Mouse (Mus musculus): ENCODE measurements around the gene Ap1m1. TPM values are rescaled to one million over a fixed set of nuclear protein-coding genes. Genes with fewer than 3 reads are reported as not detected.

Gene Ap1m1
- polyA plus RNA-seq (2015; fragmentation: Nextera tagmentation; extraction: Ambion mirVana): 198 and 225 TPM in 2 replicates

DNA sequence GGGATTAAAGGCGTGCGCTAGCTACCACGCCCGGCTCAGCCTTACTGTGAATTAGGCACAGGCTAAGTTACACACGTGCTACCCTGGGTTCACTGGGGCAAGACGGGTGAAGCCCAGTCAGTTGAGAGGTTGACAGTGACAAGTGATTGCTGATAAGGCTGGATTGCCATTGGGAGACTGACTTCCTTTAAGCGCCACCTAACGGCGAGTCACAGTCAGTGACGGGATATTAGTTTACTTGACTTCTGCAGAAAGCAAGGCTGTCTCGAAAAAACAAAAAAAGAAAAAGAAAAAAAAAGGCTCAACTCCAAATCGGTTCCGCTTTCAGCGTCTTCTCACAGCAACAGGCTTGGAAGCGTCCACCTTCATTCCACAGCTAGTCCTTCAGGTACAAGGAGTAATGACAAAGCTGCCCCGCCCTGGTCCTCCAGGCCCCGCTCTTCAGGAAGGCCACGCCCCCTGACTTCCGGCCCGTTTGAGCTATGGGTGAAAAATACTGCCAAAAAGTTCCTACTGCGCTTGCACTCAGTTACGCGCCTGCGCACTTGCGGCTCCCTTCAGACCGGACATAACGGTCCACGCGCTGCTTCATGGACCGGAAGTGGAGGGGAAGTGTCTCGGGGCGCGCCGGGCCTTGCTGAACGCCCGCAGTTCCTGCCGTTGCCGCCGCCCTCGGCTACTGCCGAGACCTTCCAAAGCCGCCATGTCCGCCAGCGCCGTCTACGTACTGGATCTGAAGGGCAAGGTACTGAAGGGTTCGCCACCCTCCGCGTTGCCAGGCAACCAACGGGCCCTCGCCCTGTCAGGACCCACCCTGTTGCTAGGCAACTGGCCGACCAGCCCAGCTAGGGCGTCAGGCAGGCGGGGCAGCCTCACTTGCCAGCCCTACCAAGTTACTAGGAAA lies at the start of gene Ap1m1:
Gene Ap1m1, plus strand, starts transcription at position 520 of the 904 bp plus-strand sequence.

GRCm38 (mm10) chr8:72212751-72213150 lies 27.1 kb upstream of the Ap1m1 start, which contains the start of gene Cib3:
Cib3 (minus strand) TSS chr8:72212837.

GRCm38 (mm10) chr8:72213536-72213935 lies 26.3 kb upstream of the Ap1m1 start, which contains the start of gene Gm11034:
Gm11034 (minus strand) TSS chr8:72213636.

GRCm38 (mm10) chr8:72219541-72220363 lies 20.1 kb upstream of the Ap1m1 start, which contains the start of gene Fam32a:
Fam32a (plus strand) TSS chr8:72219730.

GRCm38 (mm10) chr8:72305210-72305905 lies 65.5 kb downstream of the Ap1m1 start, which contains the start of gene Gm10282:
Gm10282 (minus strand) TSS chr8:72305260.

Other genes with a start within 250 kb of the Ap1m1 start
- gene Cyp4f18, start 230.4 kb upstream of the Ap1m1 start, polyA plus RNA-seq (2015; fragmentation: Nextera tagmentation; extraction: Ambion mirVana): 1.3 and 1.6 TPM in 2 replicates
- gene Olfr372, start 198.8 kb upstream of the Ap1m1 start, polyA plus RNA-seq (2015; fragmentation: Nextera tagmentation; extraction: Ambion mirVana): not detected in 2 replicates
- gene Olfr373, start 156.8 kb upstream of the Ap1m1 start, polyA plus RNA-seq (2015; fragmentation: Nextera tagmentation; extraction: Ambion mirVana): not detected in 2 replicates
- gene Olfr374, start 133.0 kb upstream of the Ap1m1 start, polyA plus RNA-seq (2015; fragmentation: Nextera tagmentation; extraction: Ambion mirVana): not detected in 2 replicates
- 100 and 103 TPM in 2 replicates for gene Tpm4, start 105.0 kb upstream of the Ap1m1 start, polyA plus RNA-seq (2015; fragmentation: Nextera tagmentation; extraction: Ambion mirVana)
- gene Rab8a, start 78.8 kb upstream of the Ap1m1 start, polyA plus RNA-seq (2015; fragmentation: Nextera tagmentation; extraction: Ambion mirVana): 61.4 and 65.5 TPM in 2 replicates
- gene Hsh2d, start 50.4 kb upstream of the Ap1m1 start, polyA plus RNA-seq (2015; fragmentation: Nextera tagmentation; extraction: Ambion mirVana): not detected in 2 replicates
- not detected in 2 replicates for gene Cib3, start 27.2 kb upstream of the Ap1m1 start, polyA plus RNA-seq (2015; fragmentation: Nextera tagmentation; extraction: Ambion mirVana)
- not detected in 2 replicates for gene Gm11034, start 26.4 kb upstream of the Ap1m1 start, polyA plus RNA-seq (2015; fragmentation: Nextera tagmentation; extraction: Ambion mirVana)
- 62.6 and 65.6 TPM in 2 replicates for gene Fam32a, start 20.3 kb upstream of the Ap1m1 start, polyA plus RNA-seq (2015; fragmentation: Nextera tagmentation; extraction: Ambion mirVana)
- 6.4 and 8.0 TPM in 2 replicates for gene Gm10282, start 65.2 kb downstream of the Ap1m1 start, polyA plus RNA-seq (2015; fragmentation: Nextera tagmentation; extraction: Ambion mirVana)
- 12.0 and 15.9 TPM in 2 replicates for gene Klf2, start 79.0 kb downstream of the Ap1m1 start, polyA plus RNA-seq (2015; fragmentation: Nextera tagmentation; extraction: Ambion mirVana)
- gene Eps15l1, start 181.4 kb downstream of the Ap1m1 start, polyA plus RNA-seq (2015; fragmentation: Nextera tagmentation; extraction: Ambion mirVana): 38.6 and 43.9 TPM in 2 replicates
- 1.1 and 1.2 TPM in 2 replicates for gene Calr3, start 203.9 kb downstream of the Ap1m1 start, polyA plus RNA-seq (2015; fragmentation: Nextera tagmentation; extraction: Ambion mirVana)
- gene 1700030K09Rik, start 203.9 kb downstream of the Ap1m1 start, polyA plus RNA-seq (2015; fragmentation: Nextera tagmentation; extraction: Ambion mirVana): 11.4 and 12.8 TPM in 2 replicates
- gene Cherp, start 235.2 kb downstream of the Ap1m1 start, polyA plus RNA-seq (2015; fragmentation: Nextera tagmentation; extraction: Ambion mirVana): 32.1 and 35.1 TPM in 2 replicates

Data from neural tube, postnatal 0 days (tissue).